Mouse (Mus musculus) neural tube, embryonic 15.5 days (tissue): ENCODE measurements around the gene Neurl3. TPM values are rescaled to one million over a fixed set of nuclear protein-coding genes. Genes with fewer than 3 reads are reported as not detected.

ENCODE experiments used
- ATAC-seq: fragments of 200-750 bp; cut with Nextera tagmentation; 2 replicates; pipeline ENCODE4 v1.8.0; 2017; ENCODE audit warnings: mild to moderate bottlenecking, moderate TSS enrichment, moderate library complexity; ENCODE audit not compliant: low FRiP score
- H3K27ac ChIP-seq: fragments of 300-500 bp; sonication (generic); replicated peaks from 2 replicates; pipeline ENCODE4 v1.5.1; 2015; ENCODE audit warnings: mild to moderate bottlenecking, inconsistent platforms
- H3K27me3 ChIP-seq: fragments of 300-500 bp; sonication (generic); replicated peaks from 2 replicates; pipeline ENCODE4 v1.6.1; 2015; ENCODE audit warnings: inconsistent platforms
- H3K36me3 ChIP-seq: fragments of 300-500 bp; sonication (generic); 2 replicates; pipeline ENCODE4 v1.6.1; 2015; ENCODE audit warnings: inconsistent platforms
- H3K4me1 ChIP-seq: fragments of 300-500 bp; sonication (generic); 2 replicates; pipeline ENCODE4 v1.6.1; 2015; ENCODE audit warnings: inconsistent platforms
- H3K4me2 ChIP-seq: fragments of 300-500 bp; sonication (generic); 2 replicates; pipeline ENCODE4 v1.6.1; 2015; ENCODE audit warnings: inconsistent platforms, mild to moderate bottlenecking, moderate library complexity
- H3K4me3 ChIP-seq: fragments of 300-500 bp; sonication (generic); replicated peaks from 2 replicates; pipeline ENCODE4 v1.5.1; 2015; ENCODE audit warnings: mild to moderate bottlenecking, inconsistent platforms
- H3K9ac ChIP-seq: fragments of 300-500 bp; sonication (generic); replicated peaks from 2 replicates; pipeline ENCODE4 v1.6.1; 2015; ENCODE audit warnings: mild to moderate bottlenecking, inconsistent platforms
- H3K9me3 ChIP-seq: fragments of 300-500 bp; sonication (generic); replicated peaks from 2 replicates; pipeline ENCODE4 v1.6.1; 2016; ENCODE audit warnings: inconsistent platforms
- WGBS: fragments of 180-500 bp; shearing (Covaris S2); methylation state at CpG from one replicate; pipeline ENCODE4 v1.1.7; 2015; ENCODE audit warnings: mixed read lengths; 5-methylcytosine and 5-hydroxymethylcytosine counted together
- polyA plus RNA-seq: library from polyadenylated mRNA; unstranded; fragments of >200 nt; fragmentation: Nextera tagmentation; extraction: Ambion mirVana; gene quantifications from 2 replicates; pipeline ENCODE4 v1.2.1, GENCODE M21; 2015

Neurl3 gene
- polyA plus RNA-seq, 1 experiment from 2014 or later: 2.2 TPM

- Histone ChIP-seq H3K4me2 (no peak overlapping the region), H3K36me3 (no peaks in the 10 kb centered on the region), H3K4me1 (no peaks in the 10 kb centered on the region), H3K4me3 (no peak overlapping the region), H3K27ac (no peak overlapping the region), H3K9me3 (no peaks in the 10 kb centered on the region), H3K9ac (no peak overlapping the region), H3K27me3 (0 out of 2 replicates have a peak, but pooled peaks cover 7% of the 10 kb centered on the region)
- 72% methylated on average over 9 of the region's 9 CpGs for WGBS
- ATAC-seq: no peak
Observed at GRCm38 (mm10) chr1:36296466-36297149, 22.1 kb upstream of the Neurl3 start.

DNA sequence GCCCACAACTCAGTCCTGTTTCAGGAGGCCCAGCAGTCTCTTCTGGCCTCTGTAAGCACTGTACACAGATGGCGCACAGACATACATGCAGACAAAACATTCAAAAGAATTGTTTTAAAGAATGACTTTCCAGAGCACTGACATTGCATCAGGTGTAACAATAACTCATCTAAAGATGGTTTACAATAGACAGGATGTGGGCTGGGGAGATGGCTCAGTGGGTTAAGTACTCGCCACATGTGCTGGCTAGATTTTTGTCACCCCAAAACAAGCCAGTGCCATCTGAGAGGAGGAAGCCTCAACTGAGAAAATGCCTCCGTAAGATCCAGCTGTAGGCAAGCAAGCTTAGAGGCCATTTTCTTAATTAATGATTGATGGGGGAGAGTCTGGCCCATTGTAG, 19.9 kb upstream of the Neurl3 start:
- Histone ChIP-seq H3K4me3 (no peak overlapping the region), H3K9ac (no peak overlapping the region), H3K27me3 (0 out of 2 replicates have a peak, but pooled peaks cover 7% of the 10 kb centered on the region), H3K4me1 (no peaks in the 10 kb centered on the region), H3K9me3 (no peaks in the 10 kb centered on the region), H3K27ac (no peak overlapping the region), H3K4me2 (no peak overlapping the region), H3K36me3 (no peaks in the 10 kb centered on the region)
- no peak for ATAC-seq
- WGBS: 87% methylated on average over 3 of the region's 3 CpGs

GRCm38 (mm10) chr1:36293470-36293869, 19.0 kb upstream of the Neurl3 start:
- no peaks in the 10 kb centered on the region for H3K36me3 ChIP-seq
- no peak for ATAC-seq
- H3K27ac ChIP-seq: no peak overlapping the region
- H3K9ac ChIP-seq: no peak overlapping the region
- H3K4me3 ChIP-seq: no peak overlapping the region
- no peaks in the 10 kb centered on the region for H3K9me3 ChIP-seq
- no peaks in the 10 kb centered on the region for H3K4me1 ChIP-seq
- no peak overlapping the region for H3K4me2 ChIP-seq
- H3K27me3 ChIP-seq: 0 out of 2 replicates have a peak, but pooled peaks cover 4% of the 10 kb centered on the region
- 89% methylated on average over 8 of the region's 8 CpGs for WGBS

- Histone ChIP-seq H3K4me3 (no peak overlapping the region), H3K27me3 (no peaks in the 10 kb centered on the region; the same call in 1 of the 2 replicates), H3K9ac (no peak overlapping the region), H3K27ac (no peak overlapping the region), H3K36me3 (no peaks in the 10 kb centered on the region), H3K4me1 (no peaks in the 10 kb centered on the region), H3K4me2 (no peak overlapping the region), H3K9me3 (no peaks in the 10 kb centered on the region)
- no peak for ATAC-seq
- 91% methylated on average over 6 of the region's 6 CpGs for WGBS
Observed at GRCm38 (mm10) chr1:36281849-36282248, 7.4 kb upstream of the Neurl3 start.

DNA sequence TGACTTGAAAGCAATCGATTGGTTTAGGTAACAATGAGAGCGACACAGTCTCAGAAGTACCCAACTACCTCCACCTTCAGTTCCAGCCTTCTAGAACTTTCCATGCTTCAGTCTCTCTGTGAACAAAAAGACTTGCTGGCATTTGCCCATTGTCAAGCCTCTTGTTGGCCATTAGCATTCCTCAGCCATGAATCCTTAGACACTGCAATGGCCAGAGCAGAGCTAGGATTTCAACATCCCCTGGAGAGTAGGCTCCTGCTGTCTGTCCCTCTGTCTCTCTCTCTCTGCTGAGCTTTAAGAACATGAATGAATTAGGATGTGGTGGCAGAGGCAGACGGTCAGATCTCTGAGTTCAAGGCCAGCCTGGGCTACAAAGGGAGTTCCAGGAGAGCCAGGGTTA, 6.5 kb upstream of the Neurl3 start:
- WGBS: 92% methylated on average over 3 of the region's 3 CpGs
- no peak for ATAC-seq

DNA sequence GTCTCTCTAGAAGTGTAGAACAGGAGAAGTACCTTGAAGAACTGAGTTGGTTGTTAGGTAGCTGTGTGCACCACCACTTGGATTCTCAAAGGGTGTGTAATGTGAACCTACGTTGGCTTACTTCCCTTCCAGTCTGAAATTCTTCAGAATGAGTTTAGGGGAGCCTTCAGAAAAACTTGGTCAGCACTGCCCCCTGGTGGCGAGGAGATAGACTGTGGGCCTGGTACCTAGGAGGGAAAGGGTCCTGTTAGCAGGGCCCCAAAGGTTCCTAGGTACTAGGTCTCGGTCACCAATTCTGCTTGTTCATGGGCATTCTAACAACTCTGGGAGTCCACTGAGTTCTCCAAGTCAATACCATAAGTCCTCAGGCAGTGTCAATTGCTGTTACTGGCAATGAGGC, 4.7 kb upstream of the Neurl3 start:
- H3K27ac ChIP-seq: no peak overlapping the region
- 22% methylated on average over 3 of the region's 3 CpGs for WGBS
- no peak overlapping the region for H3K4me2 ChIP-seq
- no peak overlapping the region for H3K9ac ChIP-seq
- no peaks in the 10 kb centered on the region; the same call in 1 of the 2 replicates for H3K27me3 ChIP-seq
- no peaks in the 10 kb centered on the region for H3K36me3 ChIP-seq
- no peak overlapping the region for H3K4me3 ChIP-seq
- no peaks in the 10 kb centered on the region for H3K4me1 ChIP-seq
- no peaks in the 10 kb centered on the region for H3K9me3 ChIP-seq
- no peak for ATAC-seq

More for the DNA sequence above, 6.5 kb upstream of the Neurl3 start:
- Histone ChIP-seq H3K27ac (no peak overlapping the region), H3K4me3 (no peak overlapping the region), H3K9me3 (no peaks in the 10 kb centered on the region), H3K36me3 (no peaks in the 10 kb centered on the region), H3K9ac (no peak overlapping the region), H3K27me3 (no peaks in the 10 kb centered on the region; the same call in 1 of the 2 replicates), H3K4me1 (no peaks in the 10 kb centered on the region), H3K4me2 (no peak overlapping the region)

- no peak overlapping the region for H3K27ac ChIP-seq
- H3K9me3 ChIP-seq: no peaks in the 10 kb centered on the region
- no peak overlapping the region for H3K4me3 ChIP-seq
- no peak overlapping the region for H3K9ac ChIP-seq
- H3K4me2 ChIP-seq: no peak overlapping the region
- no peaks in the 10 kb centered on the region for H3K4me1 ChIP-seq
- no peaks in the 10 kb centered on the region for H3K36me3 ChIP-seq
- WGBS: 21% methylated on average over 7 of the region's 7 CpGs
- no peaks in the 10 kb centered on the region; the same call in 1 of the 2 replicates for H3K27me3 ChIP-seq
- ATAC-seq: no peak
Observed at GRCm38 (mm10) chr1:36277267-36278060, 3.0 kb upstream of the Neurl3 start.

DNA sequence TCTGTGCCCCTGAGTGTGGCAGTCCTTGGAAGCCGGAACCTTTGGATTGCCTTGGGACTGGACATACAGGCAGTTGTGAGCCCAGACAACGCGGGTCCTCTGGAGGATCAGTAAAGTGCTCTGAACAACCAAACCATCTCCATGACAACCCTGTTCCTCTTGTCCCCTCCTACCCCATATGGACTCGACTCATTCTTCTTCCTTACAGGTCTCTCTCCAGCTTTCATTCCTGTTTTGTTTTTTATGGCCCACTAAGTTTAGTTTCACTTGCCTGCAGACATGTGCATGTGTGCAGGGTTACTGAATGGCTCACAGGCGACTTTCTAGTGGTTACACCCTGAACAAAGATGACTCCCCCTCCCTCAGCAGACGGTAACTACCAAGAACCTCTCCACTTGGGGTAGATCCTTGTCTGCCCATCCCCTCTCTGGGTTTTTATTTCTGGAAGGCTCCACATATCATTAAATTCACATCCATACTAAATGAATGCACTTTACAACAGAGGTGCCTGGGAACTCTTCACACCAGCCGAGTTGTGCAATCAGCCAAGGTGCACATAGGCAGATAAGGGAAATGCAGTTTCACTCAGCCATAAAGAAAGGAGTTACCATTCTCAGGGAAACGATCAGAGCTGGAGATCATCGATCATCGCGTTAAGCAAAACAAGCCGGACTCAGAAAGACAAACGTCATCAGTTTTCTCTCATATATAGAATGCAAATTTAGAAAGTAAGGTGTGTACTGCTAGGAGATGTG, 1.3 kb upstream of the Neurl3 start:
- Histone ChIP-seq H3K36me3 (no peaks in the 10 kb centered on the region), H3K9me3 (no peaks in the 10 kb centered on the region), H3K4me3 (no peak overlapping the region), H3K4me2 (no peak overlapping the region), H3K27ac (no peak overlapping the region), H3K9ac (no peak overlapping the region), H3K4me1 (no peaks in the 10 kb centered on the region), H3K27me3 (no peaks in the 10 kb centered on the region; the same call in 1 of the 2 replicates)
- WGBS: 62% methylated on average over 13 of the region's 13 CpGs
- ATAC-seq: no peak

DNA sequence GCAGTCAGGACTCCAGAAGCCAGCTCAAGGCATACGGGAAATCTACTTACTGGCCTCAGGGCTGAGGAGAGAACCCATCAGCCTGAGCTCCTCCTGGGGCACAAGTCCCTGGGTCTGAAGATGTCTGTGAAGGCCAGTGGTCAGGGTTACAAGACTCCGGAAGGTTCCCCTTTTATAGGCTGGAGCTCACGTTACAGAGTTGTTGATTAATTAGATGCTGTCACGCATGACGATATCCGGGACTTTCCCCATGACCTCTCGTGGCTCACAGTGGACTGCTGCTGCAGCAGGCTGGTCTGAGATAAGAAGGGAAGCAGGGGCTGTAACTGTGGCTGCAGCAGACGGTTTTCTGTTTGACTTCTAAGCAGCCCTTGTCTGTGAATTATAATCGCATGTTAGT, 1.2 kb downstream of the Neurl3 start:
- 42% methylated on average over 9 of the region's 9 CpGs for WGBS

DNA sequence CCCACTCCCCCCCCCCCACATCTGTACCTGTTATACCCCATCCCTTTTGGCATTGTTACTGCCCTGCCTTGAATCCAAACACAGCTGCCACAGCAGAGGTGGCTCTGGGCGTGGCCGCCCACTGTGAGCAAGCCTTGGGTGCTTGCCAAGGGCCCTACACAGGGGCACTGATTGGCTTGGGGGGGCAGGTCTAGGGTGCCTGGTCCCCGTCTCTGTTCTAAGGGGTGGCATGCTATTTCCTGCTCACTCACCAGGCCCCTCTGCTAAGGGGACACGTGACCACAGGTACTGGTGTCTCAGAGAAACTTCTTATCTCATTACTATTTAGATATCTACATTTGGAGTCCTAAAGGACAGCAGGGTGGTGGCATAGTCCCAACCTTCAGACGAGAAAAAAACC, 1.9 kb downstream of the Neurl3 start:
- H3K27me3 ChIP-seq: peaks cover 14% of the 10 kb centered on the region; the same call in 1 of the 2 replicates
- H3K4me2 ChIP-seq: no peak overlapping the region
- H3K36me3 ChIP-seq: no peaks in the 10 kb centered on the region
- no peak overlapping the region for H3K4me3 ChIP-seq
- H3K9ac ChIP-seq: no peak overlapping the region
- ATAC-seq: no peak
- no peaks in the 10 kb centered on the region for H3K9me3 ChIP-seq
- H3K4me1 ChIP-seq: peaks cover 7% of the 10 kb centered on the region; the same call in 1 of the 2 replicates
- 73% methylated on average over 5 of the region's 5 CpGs for WGBS
- H3K27ac ChIP-seq: no peak overlapping the region

More for the DNA sequence above, 1.2 kb downstream of the Neurl3 start:
- no peak overlapping the region for H3K4me2 ChIP-seq
- H3K4me3 ChIP-seq: no peak overlapping the region
- no peaks in the 10 kb centered on the region for H3K9me3 ChIP-seq
- no peak overlapping the region for H3K9ac ChIP-seq
- peaks cover 14% of the 10 kb centered on the region; the same call in 1 of the 2 replicates for H3K27me3 ChIP-seq
- H3K36me3 ChIP-seq: no peaks in the 10 kb centered on the region
- no peak for ATAC-seq
- H3K4me1 ChIP-seq: peaks cover 7% of the 10 kb centered on the region; the same call in 1 of the 2 replicates
- no peak overlapping the region for H3K27ac ChIP-seq

DNA sequence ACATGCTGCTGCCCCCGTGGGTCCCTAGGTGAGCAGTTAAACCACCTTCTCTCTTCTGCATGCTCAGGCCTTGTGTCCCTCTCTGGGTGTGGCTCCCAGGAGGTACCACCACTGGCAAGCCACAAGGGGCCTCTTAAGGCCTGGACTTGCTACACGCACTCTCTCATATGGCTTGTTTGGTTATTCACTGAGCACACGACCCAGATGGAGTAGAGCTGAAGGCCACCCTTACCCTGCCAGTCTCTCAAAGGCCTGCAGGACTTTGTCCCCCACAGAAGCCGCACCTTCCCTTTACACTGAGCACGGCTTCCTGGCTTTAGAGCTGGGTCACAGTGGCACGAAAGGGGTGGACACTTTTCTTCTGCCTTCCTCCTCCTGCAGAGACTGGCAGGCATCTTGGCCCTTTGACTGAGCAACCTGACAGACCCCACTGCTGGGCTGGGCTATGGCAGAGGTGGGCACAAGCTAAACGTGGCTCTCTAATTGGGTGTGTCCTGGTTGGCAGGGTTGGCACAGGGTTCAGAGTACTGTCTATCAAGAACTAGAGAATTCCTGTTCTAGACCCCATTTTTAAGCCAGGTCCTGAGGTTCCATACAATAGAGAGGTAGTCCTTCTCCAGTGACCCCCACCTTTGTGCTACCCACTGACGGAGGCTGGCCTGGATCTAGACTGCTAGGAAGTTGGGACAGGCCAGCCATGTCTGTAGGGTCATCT, 2.8 kb downstream of the Neurl3 start:
- H3K36me3 ChIP-seq: no peaks in the 10 kb centered on the region
- WGBS: 80% methylated on average over 8 of the region's 8 CpGs
- no peak for ATAC-seq
- no peak overlapping the region for H3K4me3 ChIP-seq
- H3K4me1 ChIP-seq: peaks cover 7% of the 10 kb centered on the region; the same call in 1 of the 2 replicates
- H3K4me2 ChIP-seq: no peak overlapping the region
- no peak overlapping the region for H3K9ac ChIP-seq
- H3K9me3 ChIP-seq: no peaks in the 10 kb centered on the region
- peaks cover 14% of the 10 kb centered on the region; the same call in 1 of the 2 replicates for H3K27me3 ChIP-seq
- H3K27ac ChIP-seq: no peak overlapping the region
